Mouse (Mus musculus): ENCODE results near the gene Rnd3. TPM values are rescaled to one million over a fixed set of nuclear protein-coding genes. Genes with fewer than 3 reads are reported as not detected.

The Rnd3 gene
- total and polyA plus RNA-seq, 3 experiments = not detected

DNA sequence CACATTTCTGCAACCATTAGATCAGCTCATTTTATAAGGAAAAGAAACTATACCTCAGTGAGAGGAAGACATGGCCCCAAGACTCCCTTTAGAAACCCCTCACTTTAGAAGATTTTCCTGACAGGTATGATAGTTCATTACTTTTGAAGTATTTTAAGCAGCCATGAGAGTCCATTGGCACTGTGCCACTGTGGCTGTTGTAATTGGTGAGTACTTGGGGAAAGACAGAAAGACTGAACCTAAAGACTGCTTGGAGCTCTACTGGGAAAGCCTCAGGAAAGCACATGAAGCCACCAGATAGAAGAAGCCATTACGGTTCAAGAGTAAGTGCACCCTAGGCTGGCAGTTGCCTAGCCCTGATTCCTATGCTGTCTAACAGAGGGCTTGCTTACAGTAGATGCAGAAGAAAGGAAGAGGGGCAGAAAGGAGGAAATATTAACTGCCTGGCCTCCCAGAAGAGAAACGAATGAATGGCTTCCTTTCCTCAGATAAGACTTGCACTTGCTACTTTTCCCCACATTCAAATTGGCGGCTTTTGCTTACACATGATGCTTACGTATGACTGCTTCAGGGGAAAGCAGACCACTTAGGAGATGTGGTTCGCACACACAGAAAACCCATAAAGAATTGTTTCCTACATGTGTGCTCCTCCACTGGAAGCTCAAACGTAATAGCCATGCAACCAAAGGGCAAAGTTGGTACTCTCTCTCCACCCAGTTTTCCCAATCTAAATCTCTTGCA is 4.4 kb downstream of the Rnd3 start:
- H3K79me2 ChIP-seq (ENCODE audit: control insufficient read depth, insufficient read depth, low read length, poor library complexity) = no peaks in the 10 kb centered on the region
- DNase-seq (ENCODE audit: low read depth, low spot score) = no peak
- no peaks in the 10 kb centered on the region for H3K9me3 ChIP-seq (replicated peaks; ENCODE audit: insufficient read depth, low read length)
- no peak overlapping the region for H3K27ac ChIP-seq (ENCODE audit: control insufficient read depth, low read depth, low read length)
- H3K9ac ChIP-seq (ENCODE audit: control insufficient read depth, low read depth, low read length, poor library complexity, severe bottlenecking) = no peak overlapping the region
- TF ChIP-seq EP300 (IDR thresholded peaks at IDR 0.05; ENCODE audit: low read depth in 1 of 2, low read length in 2 of 2) = no peak
- no peak for TF ChIP-seq TBP (IDR thresholded peaks at IDR 0.05; ENCODE audit: low read depth, low read length)
- TF ChIP-seq UBTF (IDR thresholded peaks at IDR 0.05; ENCODE audit: borderline replicate concordance, insufficient read depth, low read depth, low read length) = no peak
- no peak for TF ChIP-seq GABPA (IDR thresholded peaks at IDR 0.05; ENCODE audit: low read depth, low read length)
- TF ChIP-seq BHLHE40 (IDR thresholded peaks at IDR 0.05; ENCODE audit: borderline replicate concordance, low read depth, low read length) = no peak
- no peak for TF ChIP-seq USF1 (IDR thresholded peaks at IDR 0.05; ENCODE audit: low read depth, low read length)
- TF ChIP-seq MEF2A (IDR thresholded peaks at IDR 0.05; ENCODE audit: extremely low read depth, insufficient replicate concordance, low read depth, low read length, poor library complexity, severe bottlenecking) = no peak
- no peak for TF ChIP-seq MAFK (IDR thresholded peaks at IDR 0.05; ENCODE audit: borderline replicate concordance, low read depth, low read length)
- no peak for TF ChIP-seq ZMIZ1 (IDR thresholded peaks at IDR 0.05; ENCODE audit: low read depth, low read length)
- TF ChIP-seq JUND (IDR thresholded peaks at IDR 0.05; ENCODE audit: low read depth, low read length) = no peak
- TF ChIP-seq ZC3H11A (IDR thresholded peaks at IDR 0.05; ENCODE audit: low read depth, low read length) = no peak
- no peak for TF ChIP-seq NELFE (IDR thresholded peaks at IDR 0.05; ENCODE audit: low read depth, low read length)
- no peak for TF ChIP-seq GATA1 (IDR thresholded peaks at IDR 0.05; ENCODE audit: low read depth, low read length)
- no peak for TF ChIP-seq MAX (IDR thresholded peaks at IDR 0.05; ENCODE audit: low read length)
- TF ChIP-seq ZNF384 (IDR thresholded peaks at IDR 0.05; ENCODE audit: low read depth, low read length) = no peak
- H3K36me3 ChIP-seq (ENCODE audit: control insufficient read depth in 1 of 2, insufficient read depth in 2 of 2, low read length in 2 of 2) = no peaks in the 10 kb centered on the region
- no peaks in the 10 kb centered on the region for H3K4me1 ChIP-seq (ENCODE audit: control insufficient read depth in 1 of 2, insufficient read depth in 2 of 2, low read length in 2 of 2)
- no peaks in the 10 kb centered on the region for H3K27me3 ChIP-seq (ENCODE audit: control insufficient read depth in 1 of 2, insufficient read depth in 2 of 2, low read length in 2 of 2)
- no peak overlapping the region for H3K4me3 ChIP-seq (ENCODE audit: control insufficient read depth in 1 of 2, insufficient read depth in 1 of 2, low read depth in 2 of 2, low read length in 2 of 2)

DNA sequence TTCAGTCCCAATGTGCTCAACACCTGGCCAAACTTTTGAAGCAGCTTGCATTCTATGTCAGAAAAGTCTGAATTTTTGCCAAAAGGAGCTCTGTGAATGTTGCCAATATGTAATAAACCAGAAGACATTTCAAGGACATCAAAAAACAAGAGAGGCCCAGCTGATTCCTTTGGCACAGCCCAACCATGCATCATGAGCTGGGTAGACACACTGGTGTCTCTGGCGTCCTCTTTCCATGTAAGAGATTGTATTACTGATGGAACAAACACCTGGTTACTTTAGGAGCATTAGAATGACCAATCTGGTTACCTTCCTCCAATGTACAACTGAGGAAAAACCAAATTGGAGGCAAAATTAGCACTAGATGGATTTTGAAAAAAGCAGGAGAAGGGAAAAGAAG is 6.5 kb downstream of the Rnd3 start:
- DNase-seq (ENCODE audit: low read depth, low spot score) = no peak
- Histone ChIP-seq H3K27ac (ENCODE audit: control insufficient read depth, low read depth, low read length) (no peak overlapping the region), H3K79me2 (ENCODE audit: control insufficient read depth, insufficient read depth, low read length, poor library complexity) (no peaks in the 10 kb centered on the region), H3K9me3 (replicated peaks; ENCODE audit: insufficient read depth, low read length) (no peaks in the 10 kb centered on the region), H3K27me3 (ENCODE audit: control insufficient read depth in 1 of 2, insufficient read depth in 2 of 2, low read length in 2 of 2) (no peaks in the 10 kb centered on the region), H3K4me1 (ENCODE audit: control insufficient read depth in 1 of 2, insufficient read depth in 2 of 2, low read length in 2 of 2) (no peaks in the 10 kb centered on the region), H3K9ac (ENCODE audit: control insufficient read depth, low read depth, low read length, poor library complexity, severe bottlenecking) (no peak overlapping the region), H3K4me3 (ENCODE audit: control insufficient read depth in 1 of 2, insufficient read depth in 1 of 2, low read depth in 2 of 2, low read length in 2 of 2) (no peak overlapping the region), H3K36me3 (ENCODE audit: control insufficient read depth in 1 of 2, insufficient read depth in 2 of 2, low read length in 2 of 2) (no peaks in the 10 kb centered on the region)
- no peak for TF ChIP-seq ETS1 (IDR thresholded peaks at IDR 0.05; ENCODE audit: low read depth, low read length)
- TF ChIP-seq POLR2A (IDR thresholded peaks at IDR 0.05; ENCODE audit: control insufficient read depth in 1 of 2, insufficient read depth in 1 of 2, low read depth in 1 of 2, low read length in 2 of 2, poor library complexity in 1 of 2) = no peak
- no peak for TF ChIP-seq HCFC1 (IDR thresholded peaks at IDR 0.05; ENCODE audit: low read depth, low read length)
- no peak for TF ChIP-seq POLR2AphosphoS5 (IDR thresholded peaks at IDR 0.05; ENCODE audit: borderline replicate concordance, low read depth, low read length)
- no peak for TF ChIP-seq JUND (IDR thresholded peaks at IDR 0.05; ENCODE audit: low read depth, low read length)
- no peak for TF ChIP-seq ZMIZ1 (IDR thresholded peaks at IDR 0.05; ENCODE audit: low read depth, low read length)
- no peak for TF ChIP-seq BHLHE40 (IDR thresholded peaks at IDR 0.05; ENCODE audit: borderline replicate concordance, low read depth, low read length)
- no peak for TF ChIP-seq GABPA (IDR thresholded peaks at IDR 0.05; ENCODE audit: low read depth, low read length)
- no peak for TF ChIP-seq MYC (IDR thresholded peaks at IDR 0.05; ENCODE audit: low read depth, low read length)
- no peak for TF ChIP-seq NRF1 (IDR thresholded peaks at IDR 0.05; ENCODE audit: insufficient read depth, low read depth, low read length, poor library complexity, severe bottlenecking)
- TF ChIP-seq TBP (IDR thresholded peaks at IDR 0.05; ENCODE audit: low read depth, low read length) = no peak
- TF ChIP-seq SMC3 (IDR thresholded peaks at IDR 0.05; ENCODE audit: low read depth, low read length) = no peak
- TF ChIP-seq ZNF384 (IDR thresholded peaks at IDR 0.05; ENCODE audit: low read depth, low read length) = no peak
- no peak for TF ChIP-seq MAZ (IDR thresholded peaks at IDR 0.05; ENCODE audit: low read depth, low read length)
- TF ChIP-seq MAX (IDR thresholded peaks at IDR 0.05; ENCODE audit: low read length) = no peak
